Mouse (Mus musculus) embryonic fibroblast, embryonic 13.5 days (primary cell): ENCODE measurements around the gene Podn.

Experiments used
- CTCF ChIP-seq: IDR thresholded peaks from 2 replicates; pipeline ENCODE4 v1.5.1; 2011; ENCODE audit warnings: mild to moderate bottlenecking, control low read depth, low read length, moderate library complexity, borderline replicate concordance; ENCODE audit not compliant: insufficient read depth
- POLR2A ChIP-seq: IDR thresholded peaks from 2 replicates; pipeline ENCODE4 v1.6.1; 2011; ENCODE audit warnings: low read depth, mild to moderate bottlenecking, control low read depth, low read length, moderate library complexity

DNA sequence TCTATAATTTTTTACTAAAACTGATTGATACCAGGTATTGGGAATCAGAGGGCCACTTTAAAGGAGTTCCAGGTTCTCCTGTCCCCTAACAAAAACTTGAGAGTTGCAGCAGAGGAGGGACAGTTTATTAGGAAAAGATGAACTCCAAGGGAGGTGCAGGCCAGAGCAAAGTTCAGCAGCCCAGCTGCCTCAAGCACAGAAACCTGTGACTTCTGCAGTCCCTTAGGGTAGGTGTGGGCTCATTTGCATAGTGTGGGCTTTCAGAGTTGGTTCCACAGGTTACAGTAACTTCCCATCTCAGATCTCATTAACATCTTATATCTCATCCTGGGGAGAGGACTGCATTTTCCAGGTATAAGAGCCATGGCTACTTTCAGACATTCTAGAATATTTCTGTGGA is 47.5 kb upstream of the Podn start:
- no peak for TF ChIP-seq CTCF
- no peak for TF ChIP-seq POLR2A
